Mouse (Mus musculus) heart, postnatal 36 days (tissue): ENCODE data around the gene Sp2. TPM values are rescaled to one million over a fixed set of nuclear protein-coding genes. Genes with fewer than 3 reads are reported as not detected.

Experiments
- DNase-seq, 2 experiments: peaks; one replicate each; pipeline ENCODE4 v3.0.0; 2021 to 2022
- intact Hi-C: fragments of 180-260 bp; cut with DNase I; formaldehyde crosslinking; loops from one replicate; pipeline ENCODE4 v1.15.1; 2025
- total RNA-seq, 2 experiments: library from RNA; stranded (reverse); gene quantifications; 2 replicates each; pipeline ENCODE4 v1.2.3; 2021

The Sp2 gene
- total RNA-seq, 2 experiments from 2014 or later, result 10.3 to 13.8 TPM

- intact Hi-C loops, result no loop called here
- no peak for DNase-seq
These were observed 14.1 kb upstream of the Sp2 start for GRCm38 (mm10) chr11:96996773-96997379.

- no peak for DNase-seq
- intact Hi-C loops, result no loop called here
These were observed 13.3 kb upstream of the Sp2 start for GRCm38 (mm10) chr11:96995836-96996772.

- no peak for DNase-seq
- intact Hi-C loops, result no loop called here
These were observed 12.3 kb upstream of the Sp2 start for GRCm38 (mm10) chr11:96995031-96995430.

DNA sequence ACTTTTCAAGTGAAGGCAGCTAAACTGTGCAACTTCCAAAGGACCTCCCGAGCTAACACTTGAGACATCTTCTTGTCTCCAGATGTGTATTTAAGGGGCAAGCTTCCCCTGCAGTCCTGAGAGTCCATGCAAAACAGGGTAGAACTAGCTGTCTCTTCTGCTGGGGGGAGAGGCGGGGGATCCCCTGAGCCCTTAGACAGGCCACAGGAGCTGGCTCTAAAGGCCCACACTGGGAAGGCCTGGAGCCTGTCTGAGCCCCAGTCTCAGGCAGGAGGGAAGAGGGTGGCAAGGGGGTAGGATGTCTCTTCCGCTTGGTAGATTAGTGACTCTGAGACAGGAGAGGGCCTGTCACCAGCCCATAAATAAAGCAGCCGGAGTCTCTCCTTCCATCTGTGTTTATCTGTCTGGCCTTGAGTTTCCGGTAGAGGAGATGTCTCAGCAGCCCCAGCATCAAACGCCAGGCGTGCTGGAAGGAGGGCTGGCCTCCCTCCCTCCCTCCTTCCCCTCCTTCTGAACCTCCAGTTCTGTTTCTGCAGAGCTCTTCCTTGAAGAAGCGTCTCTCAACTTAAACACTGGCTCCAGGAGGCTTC lies 10.1 kb upstream of the Sp2 start:
- intact Hi-C loops, result no loop called here
- no peak for DNase-seq

- no peak for DNase-seq
- intact Hi-C loops, result no loop called here
These were observed 8.7 kb upstream of the Sp2 start for GRCm38 (mm10) chr11:96991501-96991900.

DNA sequence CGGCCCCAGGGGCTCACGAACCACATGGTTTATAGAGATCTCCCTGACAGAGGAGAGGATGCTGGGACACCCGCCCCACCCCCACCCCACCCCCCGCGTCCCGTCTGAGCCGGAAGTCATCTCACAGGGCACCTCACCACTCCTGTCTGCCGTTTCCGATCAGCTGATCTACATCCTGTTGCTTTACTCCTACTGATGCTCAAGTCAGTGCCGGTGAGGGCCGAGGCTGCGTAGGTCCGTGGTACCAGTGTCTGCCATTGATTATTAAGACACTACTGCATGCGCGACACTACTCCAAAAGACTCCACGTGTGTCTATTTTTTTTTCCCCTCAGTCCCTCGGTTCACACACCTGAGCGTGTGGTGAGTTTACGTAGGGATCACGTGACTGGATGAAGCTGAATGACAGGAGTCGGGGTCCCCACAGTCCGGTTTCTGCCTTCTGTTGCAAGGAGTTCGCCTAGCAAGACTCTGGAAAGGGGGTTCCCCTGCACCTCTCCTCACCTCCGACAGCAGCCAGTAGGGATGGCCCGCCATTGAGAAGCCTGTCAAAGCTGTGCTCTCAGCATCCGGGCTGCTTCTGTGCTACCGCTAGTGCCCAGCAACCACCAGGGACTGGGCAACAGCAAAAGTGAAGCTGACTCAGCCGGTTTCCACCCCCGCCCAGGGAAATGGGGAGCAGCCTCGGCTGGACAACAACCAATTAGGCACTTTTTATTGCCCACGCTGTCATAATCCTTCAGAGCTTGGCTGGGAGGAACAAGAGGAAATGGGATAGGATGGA lies 5.3 kb upstream of the Sp2 start:
- DNase-seq, result no peak
- intact Hi-C loops, result no loop called here

GRCm38 (mm10) chr11:96986463-96986862 lies 3.7 kb upstream of the Sp2 start:
- DNase-seq, result no peak
- intact Hi-C loops, result no loop called here

DNA sequence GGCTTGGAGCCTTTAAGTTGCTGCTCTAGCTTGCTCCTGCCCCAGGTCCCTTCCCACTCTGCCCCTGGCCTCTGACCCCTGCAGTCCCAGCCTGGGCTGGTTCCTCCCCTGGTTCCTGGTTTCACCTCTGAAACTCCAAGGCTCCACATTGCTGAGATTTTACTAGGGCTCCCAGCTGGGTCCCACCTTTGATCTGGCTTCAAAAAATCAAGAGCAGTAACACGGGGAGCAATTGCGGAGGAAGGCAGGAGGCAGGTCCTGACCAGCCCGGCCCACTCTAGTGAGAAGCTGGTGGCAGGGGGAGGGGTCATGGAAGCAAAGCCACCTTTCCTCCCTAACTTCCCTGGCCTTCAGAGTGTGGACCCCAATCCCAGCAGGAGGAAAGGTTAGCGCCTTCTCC lies 2.1 kb upstream of the Sp2 start:
- intact Hi-C loops, result loop anchor here (5.0 kb wide), 2 partner anchors 68 to 187 kb away; partner anchors contain the start of gene Cdk5rap3
- DNase-seq, result no peak

- DNase-seq, result peak; percentile 79 to 84
- intact Hi-C loops, result loop anchor here (1.0 to 5.0 kb wide), 3 partner anchors 44 to 190 kb away; partner anchors contain the start of gene Cdk5rap3
These were observed 404 bp downstream of the Sp2 start for GRCm38 (mm10) chr11:96982355-96982754.

DNA sequence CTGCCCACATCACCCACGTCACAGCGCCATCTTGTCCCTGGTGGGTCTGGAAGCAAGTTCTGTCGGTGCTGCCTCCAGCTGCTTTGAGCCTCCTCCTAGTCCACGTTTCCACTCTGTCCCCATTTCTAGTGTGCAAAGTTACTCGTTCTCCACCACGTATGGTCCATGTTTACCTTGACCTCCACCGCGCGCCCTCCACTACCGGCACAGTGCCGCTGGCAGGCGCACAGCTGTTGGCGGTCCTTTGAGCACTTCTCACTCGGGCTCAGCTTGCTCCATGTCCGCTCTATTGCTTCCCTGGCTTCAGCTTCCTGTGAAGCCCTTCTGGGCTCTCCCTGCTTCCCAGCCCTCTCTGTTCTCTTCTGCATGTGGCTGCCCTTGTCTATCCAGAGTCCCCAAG lies 1.3 kb downstream of the Sp2 start:
- intact Hi-C loops, result loop anchor here (5.0 kb wide), 2 partner anchors 64 to 191 kb away; partner anchors contain the start of gene Cdk5rap3

DNA sequence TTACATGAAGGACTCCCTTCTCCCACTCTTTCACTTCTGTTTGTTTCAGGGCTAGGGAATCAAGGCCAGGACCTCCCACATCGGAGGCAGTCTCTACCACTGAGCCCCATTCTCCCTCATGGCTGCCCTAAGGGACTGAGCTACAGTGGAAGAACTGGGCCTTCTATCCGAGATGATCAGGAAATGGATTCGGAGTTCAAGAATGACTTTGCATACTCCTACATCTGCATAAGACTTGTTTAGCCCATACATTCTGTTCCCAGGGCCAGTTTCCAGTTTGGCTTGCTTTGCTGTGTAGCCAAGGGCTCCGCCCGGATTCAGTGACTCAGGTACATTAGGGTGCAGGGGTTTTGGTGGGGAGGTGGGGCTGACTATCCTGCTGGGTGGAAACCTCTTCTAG lies 2.7 kb downstream of the Sp2 start:
- no peak for DNase-seq
- intact Hi-C loops, result loop anchor here (5.0 kb wide), 2 partner anchors 63 to 192 kb away; partner anchors contain the start of gene Cdk5rap3

More for the DNA sequence above, 1.3 kb downstream of the Sp2 start:
- no peak for DNase-seq

- no peak for DNase-seq
- intact Hi-C loops, result no loop called here
These were observed 3.4 kb downstream of the Sp2 start for GRCm38 (mm10) chr11:96979329-96979728.

DNA sequence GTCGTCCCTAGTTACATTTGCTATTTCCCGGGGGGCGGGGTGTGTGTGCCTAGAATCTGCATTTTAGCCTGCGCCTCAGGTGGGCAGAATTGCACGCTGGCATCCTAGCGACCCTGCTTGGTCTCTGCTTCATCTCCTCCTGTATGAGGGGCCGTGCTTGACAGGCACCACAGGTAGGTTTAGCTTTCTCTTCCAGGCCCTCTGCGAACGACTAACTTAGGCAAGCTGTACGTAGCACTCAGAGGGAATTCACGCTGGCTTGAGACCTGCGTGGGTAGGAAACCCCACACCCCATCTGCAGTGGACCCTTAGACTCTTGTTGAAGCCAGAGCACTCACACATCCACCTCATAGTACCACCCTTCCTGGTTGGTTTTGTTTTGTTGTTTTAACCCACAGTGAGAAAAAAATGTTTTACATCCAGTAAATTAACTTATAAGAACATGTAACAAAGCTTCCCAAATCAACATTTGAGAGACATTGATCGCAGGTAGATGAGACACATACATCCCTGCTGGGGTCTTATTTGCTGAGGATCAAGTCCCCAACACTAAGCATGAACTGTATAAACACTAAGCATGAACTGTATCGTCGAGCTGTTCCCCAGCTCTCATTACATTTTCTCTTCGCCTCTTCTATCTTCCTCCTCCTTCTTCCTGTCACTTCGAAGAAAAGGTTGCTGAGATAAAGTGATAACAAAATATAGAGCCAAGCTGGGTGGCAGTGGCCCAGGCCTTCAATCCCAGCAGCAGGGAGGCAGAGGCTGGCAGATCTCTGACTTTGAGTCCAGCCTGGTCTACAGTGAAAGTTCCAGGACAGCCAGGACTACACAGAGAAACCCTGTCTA lies 4.1 kb downstream of the Sp2 start:
- intact Hi-C loops, result no loop called here
- DNase-seq, result no peak

DNA sequence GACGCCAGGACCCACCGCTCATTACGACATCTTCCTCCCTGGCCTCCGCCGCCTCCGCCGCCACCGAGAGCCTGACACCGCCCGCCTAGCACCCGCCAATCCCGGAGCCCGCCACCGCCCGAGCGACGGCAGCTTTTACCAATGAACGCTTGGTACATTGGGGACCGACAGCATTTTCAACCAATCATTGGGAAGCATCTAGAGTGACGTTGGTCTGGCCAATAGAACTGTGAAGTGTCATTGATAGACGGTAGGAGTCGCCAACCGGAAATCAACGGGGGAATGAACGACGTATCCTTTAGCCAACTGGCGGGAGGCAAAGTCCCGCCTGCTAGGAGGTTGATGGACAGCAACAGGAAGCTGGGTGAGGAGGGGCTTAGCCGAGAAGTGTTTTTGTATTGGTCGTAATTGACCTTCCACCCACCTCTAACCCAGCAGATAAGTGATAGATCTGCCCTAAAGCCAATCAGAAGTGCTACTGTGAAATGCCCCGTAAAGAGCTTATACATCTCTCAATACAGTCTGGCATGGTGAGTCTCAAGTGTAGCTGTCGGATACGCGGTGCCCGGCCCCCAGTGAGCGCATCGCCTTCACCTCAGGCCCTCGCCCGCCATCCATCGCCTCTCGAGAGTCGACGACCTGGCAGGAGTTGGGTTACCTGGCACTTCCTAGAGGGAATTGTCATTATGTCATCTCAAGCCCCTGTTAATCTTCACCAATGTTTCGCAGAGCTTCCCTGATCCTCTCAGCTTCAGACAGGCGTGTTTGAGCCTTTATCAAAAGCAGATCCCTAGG lies 5.0 kb downstream of the Sp2 start:
- peak; percentile 96 to 99 for DNase-seq
- intact Hi-C loops, result no loop called here

GRCm38 (mm10) chr11:96976911-96977591 lies 5.7 kb downstream of the Sp2 start:
- DNase-seq, result peak; percentile 87 to 96

DNA sequence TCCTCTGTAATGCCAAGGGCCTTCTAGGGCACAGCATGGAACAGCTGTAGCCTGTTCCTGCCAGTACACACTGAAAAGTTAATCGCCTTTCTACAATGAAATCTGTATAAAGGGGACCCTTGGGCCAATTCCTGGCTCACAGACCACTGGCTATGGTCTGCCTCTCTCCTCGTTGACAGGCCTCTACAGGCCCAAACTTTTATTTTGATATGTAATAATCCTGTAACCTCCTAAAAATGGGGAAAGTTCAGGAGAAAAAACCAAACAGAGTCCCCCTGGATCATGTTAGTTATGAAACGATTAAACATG lies 6.4 kb downstream of the Sp2 start:
- intact Hi-C loops, result no loop called here
- DNase-seq, result peak in 1 of 2 experiments; percentile 9

More at GRCm38 (mm10) chr11:96976911-96977591, 5.7 kb downstream of the Sp2 start:
- intact Hi-C loops, result no loop called here

DNA sequence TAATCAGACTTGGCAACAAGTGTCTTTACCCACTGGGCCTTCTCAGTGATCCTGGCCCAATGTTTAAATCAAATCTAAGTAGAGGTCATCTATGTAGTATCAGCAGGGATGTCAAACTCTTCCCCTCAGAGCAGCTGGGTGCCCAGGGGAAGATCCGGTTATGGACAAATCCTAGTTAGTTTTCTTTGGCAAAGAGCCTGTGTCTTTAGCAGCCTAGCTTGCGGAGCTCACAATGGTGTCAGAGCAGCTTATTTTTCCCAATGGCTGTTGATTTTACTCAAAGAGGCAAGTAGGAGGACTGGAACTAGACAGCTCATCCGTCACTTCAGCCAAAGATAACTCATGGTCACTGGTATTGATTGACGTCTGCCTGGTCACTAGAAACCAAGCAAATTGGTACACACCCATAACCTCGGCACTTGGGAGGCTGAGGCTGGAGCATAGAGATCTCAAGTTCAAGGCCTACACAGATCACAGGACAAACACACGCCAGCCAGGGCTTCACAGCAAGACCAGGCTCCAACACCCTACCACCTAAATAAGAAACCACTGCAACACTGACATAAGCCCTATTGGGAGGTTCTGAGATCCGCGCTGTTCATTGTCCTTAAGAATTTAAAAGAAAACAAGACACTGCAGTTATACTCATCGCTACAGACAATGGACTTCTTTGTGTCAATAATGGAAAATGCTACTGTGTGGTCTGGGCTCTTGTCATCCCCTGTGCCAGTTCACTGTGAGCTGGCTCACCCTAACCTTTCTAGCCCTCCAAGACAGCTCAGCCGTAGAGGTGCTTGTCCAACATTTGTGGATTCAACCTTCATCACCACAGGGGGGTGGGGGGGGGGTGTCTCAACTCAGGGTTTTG lies 7.0 kb downstream of the Sp2 start:
- DNase-seq, result no peak
- intact Hi-C loops, result no loop called here
